Mouse (Mus musculus) lung, adult 2 months (tissue): ENCODE data around the gene Myl4. TPM values are rescaled to one million over a fixed set of nuclear protein-coding genes. Genes with fewer than 3 reads are reported as not detected.

Experiments
- DNase-seq: peaks from one replicate; pipeline ENCODE4 v3.0.0; 2022
- H3K4me1 ChIP-seq: fragments of 200-500 bp; 2 replicates; pipeline ENCODE4 v1.6.1; 2011; ENCODE audit warnings: low read length; ENCODE audit not compliant: control insufficient read depth, insufficient read depth
- H3K4me3 ChIP-seq: fragments of 200-500 bp; replicated peaks from 2 replicates; pipeline ENCODE3; 2011; ENCODE audit warnings: low read depth, mild to moderate bottlenecking, control low read depth, low read length; ENCODE audit errors: extremely low read depth
- CTCF ChIP-seq: fragments of 200-500 bp; IDR thresholded peaks from 2 replicates; pipeline ENCODE4 v1.5.1; 2011; ENCODE audit warnings: mild to moderate bottlenecking, low read length, control low read depth; ENCODE audit not compliant: insufficient read depth
- POLR2A ChIP-seq: fragments of 200-500 bp; IDR thresholded peaks from 2 replicates; pipeline ENCODE4 v1.6.1; 2011; ENCODE audit warnings: low read depth, mild to moderate bottlenecking, control low read depth, low read length, borderline replicate concordance; ENCODE audit errors: extremely low read depth
- WGBS: fragments of 180-500 bp; shearing (Covaris S2); methylation state at CpG from one replicate; pipeline ENCODE4 v1.1.7; 2018; 5-methylcytosine and 5-hydroxymethylcytosine counted together
- polyA plus RNA-seq: library from polyadenylated mRNA; depleted of rRNA; stranded (reverse); fragments of >200 nt; gene quantifications from 2 replicates; pipeline ENCODE4 v1.2.3, GENCODE M21; 2012

Gene Myl4
- polyA plus RNA-seq, 1 experiment = 184 TPM

DNA sequence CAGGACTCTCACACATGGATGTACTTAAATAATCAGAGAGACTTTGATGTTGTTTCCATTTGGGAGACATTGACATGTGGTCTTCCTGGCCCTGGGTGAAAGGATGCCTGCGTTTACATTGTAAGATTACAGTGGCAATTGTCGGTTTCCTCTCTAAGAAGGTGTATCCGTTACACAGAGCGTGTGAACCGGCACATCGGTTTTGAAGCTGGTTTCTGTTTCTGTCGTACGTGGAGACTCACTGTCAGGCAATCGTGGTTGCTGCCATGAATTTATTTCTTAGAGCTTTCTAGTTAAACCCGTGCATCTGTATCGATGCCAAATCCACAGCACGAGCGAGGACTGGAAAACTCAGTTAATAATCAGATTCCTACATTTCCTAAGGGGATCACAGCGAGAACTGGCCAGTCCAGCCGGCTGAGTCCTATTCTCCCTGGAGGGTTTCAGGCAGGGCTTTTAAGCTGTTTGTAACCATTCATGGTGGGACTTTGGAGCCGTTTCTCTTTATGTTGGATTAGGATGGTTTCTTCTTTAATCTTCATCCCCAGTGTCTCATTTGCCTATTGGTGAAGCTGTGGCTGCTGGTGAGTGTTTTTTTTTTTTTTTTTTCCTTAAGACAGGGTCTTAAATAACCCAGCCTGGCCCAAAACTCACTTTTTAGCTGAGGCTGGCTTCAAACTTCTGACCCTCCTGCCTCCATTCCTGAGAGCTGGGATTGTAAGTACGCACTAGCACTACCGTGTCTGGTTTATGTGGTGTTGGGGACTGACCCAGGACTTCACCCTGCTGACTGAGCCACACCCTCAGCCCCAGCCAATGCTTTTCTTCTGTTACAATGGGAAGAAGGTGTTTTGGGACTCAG, 31.2 kb downstream of the Myl4 start:
- no peak for DNase-seq
- H3K4me1 ChIP-seq = peaks cover 9% of the 10 kb centered on the region
- peak overlapping the region; percentile 39 for H3K4me3 ChIP-seq
- TF ChIP-seq CTCF (no peak), POLR2A (0 out of 2 replicates have a peak, but pooled peaks have one; percentile 21)
- WGBS = 30% methylated on average over 18 of the region's 18 CpGs

DNA sequence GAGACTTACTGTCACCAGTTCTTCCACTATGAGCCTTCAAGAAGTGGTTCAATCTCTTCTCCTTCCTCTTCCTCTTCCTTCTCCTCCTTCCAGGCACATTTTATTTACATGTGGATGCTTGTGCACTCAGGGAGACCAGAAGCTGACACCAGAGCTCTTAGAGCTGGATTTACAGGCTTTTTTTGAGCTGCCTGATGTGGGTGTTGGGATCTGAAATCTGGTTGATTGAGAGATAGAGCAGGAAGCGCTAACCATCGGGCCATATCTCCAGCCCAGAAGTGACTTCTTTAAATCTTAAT, 31.8 kb downstream of the Myl4 start:
- Histone ChIP-seq H3K4me1 (peaks cover 9% of the 10 kb centered on the region), H3K4me3 (no peak overlapping the region)
- 48% methylated on average over 2 of the region's 2 CpGs for WGBS
- TF ChIP-seq CTCF (no peak), POLR2A (no peak)
- no peak for DNase-seq

DNA sequence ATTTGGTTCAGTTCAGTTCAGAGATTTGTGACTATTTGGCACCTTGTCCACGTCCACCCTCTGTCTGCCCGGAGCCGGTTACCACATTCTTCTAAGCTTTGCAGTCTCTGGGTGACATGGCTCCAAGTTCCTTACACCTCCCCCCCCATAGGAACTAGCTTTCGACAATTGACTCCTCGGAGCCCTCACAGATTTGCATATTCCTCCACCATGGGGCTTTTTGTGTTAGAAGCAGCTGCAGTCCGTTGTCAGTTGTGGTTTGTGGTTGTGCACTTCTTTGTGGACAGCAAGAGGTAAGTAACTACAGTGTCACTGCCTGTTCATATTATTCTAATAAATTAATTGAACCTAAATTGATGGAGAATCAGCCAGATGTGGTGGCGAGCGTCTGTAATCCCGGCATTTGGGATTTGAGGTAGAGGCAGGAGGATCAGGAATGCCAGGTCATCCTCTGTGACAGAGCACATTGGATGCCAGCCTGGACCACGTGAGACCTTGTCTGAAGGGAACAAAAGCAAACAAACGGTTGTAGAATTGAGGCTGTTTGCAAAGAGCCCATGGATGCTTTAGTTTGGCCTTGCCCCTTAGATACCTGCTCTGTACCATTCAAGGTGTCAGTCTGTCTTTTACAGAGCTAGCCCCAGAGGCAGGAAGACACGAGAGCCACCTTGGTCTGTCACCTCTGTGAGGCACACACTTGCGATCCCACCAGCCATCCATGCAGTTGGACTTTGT, 32.3 kb downstream of the Myl4 start:
- no peak overlapping the region for H3K4me3 ChIP-seq
- WGBS = 56% methylated on average over 13 of the region's 13 CpGs
- H3K4me1 ChIP-seq = peaks cover 9% of the 10 kb centered on the region
- TF ChIP-seq CTCF (no peak), POLR2A (no peak)
- DNase-seq = no peak

DNA sequence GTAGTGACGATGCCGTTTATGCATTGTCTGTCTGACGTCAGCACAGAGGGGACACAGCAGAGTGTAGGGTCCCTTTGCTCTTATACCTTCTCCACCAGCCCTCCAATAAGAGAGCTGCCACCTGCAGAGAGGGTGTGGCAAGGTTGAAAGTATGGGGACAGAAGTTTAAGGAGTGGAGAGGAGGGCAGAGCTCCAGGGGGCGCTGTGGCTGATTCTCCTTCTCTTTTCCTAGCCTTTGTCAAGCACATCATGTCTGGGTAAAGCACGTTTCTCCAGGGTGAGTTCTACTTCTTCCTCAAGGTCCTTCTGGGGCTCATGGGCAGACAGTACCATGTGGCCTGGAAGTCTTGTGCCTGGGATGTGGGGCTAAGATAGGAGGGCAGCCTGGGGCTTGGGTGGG, 35.0 kb downstream of the Myl4 start:
- no peak overlapping the region for H3K4me3 ChIP-seq
- H3K4me1 ChIP-seq = peaks cover 5% of the 10 kb centered on the region
- no peak for DNase-seq
- WGBS = 89% methylated on average over 5 of the region's 5 CpGs
- TF ChIP-seq CTCF (no peak), POLR2A (no peak)

DNA sequence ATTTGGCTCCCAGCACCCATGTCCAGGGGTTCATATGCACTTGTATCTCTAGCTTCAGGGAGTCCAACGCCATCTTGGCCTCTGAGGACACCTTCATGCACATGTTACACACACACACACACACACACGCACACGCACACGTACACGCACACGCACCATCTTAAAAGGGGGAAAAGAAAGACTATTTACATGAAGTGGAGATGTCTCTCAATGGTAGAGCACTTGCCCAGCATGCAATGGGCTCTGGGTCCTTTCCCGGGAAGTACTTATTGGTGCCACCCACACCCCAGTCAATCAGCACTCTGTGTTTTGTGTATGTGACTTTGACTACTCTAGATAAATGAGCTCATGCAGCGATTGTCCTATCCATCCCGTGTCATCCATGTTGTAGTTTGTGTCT, 37.4 kb downstream of the Myl4 start:
- WGBS = 94% methylated on average over 9 of the region's 9 CpGs
- no peak overlapping the region for H3K4me3 ChIP-seq
- peaks cover 13% of the 10 kb centered on the region for H3K4me1 ChIP-seq
- DNase-seq = no peak
- TF ChIP-seq CTCF (no peak), POLR2A (no peak)

DNA sequence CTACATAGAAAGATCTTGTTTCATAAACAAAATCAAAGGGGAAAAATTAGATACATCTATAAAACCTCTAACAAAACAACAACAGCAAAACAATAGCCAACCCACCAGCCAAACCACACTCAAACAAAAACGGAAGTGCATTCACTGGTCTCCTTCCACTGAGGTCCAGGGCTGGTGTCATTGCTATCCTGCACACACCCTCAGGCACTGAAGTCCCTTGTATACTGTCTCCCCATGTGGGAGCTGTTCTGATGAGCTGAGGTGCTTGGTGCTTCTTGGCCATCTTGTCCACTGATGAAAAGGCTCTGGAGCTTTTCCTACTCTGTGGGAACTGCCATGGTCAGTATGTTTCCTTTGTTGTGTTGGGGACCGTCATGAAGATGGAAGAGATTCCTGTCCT, 38.0 kb downstream of the Myl4 start:
- TF ChIP-seq CTCF (no peak), POLR2A (no peak)
- DNase-seq = no peak
- 86% methylated on average over 2 of the region's 2 CpGs for WGBS
- H3K4me3 ChIP-seq = no peak overlapping the region
- peaks cover 13% of the 10 kb centered on the region for H3K4me1 ChIP-seq

DNA sequence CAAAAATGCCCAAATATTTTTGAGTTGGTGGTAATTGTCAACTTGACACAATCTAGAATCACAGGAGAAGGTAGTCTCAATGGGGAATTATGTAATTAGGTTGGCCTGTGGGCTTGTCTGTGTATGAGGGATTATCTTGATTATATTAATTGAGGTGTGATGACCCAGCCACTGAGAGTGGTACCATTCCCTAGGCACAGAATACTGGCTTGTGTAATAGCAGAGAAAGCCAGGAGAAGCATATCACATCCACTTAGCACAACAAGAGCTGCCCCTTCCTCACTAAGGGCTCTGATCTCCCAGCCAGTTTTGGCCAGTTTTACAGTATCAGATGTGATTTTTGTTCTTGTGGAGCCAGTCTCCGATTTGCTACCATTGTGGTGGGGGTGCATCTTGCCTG, 39.1 kb downstream of the Myl4 start:
- 78% methylated on average over 1 of the region's 1 CpGs for WGBS
- DNase-seq = no peak
- Histone ChIP-seq H3K4me3 (no peak overlapping the region), H3K4me1 (peaks cover 13% of the 10 kb centered on the region)
- TF ChIP-seq POLR2A (no peak), CTCF (no peak)

DNA sequence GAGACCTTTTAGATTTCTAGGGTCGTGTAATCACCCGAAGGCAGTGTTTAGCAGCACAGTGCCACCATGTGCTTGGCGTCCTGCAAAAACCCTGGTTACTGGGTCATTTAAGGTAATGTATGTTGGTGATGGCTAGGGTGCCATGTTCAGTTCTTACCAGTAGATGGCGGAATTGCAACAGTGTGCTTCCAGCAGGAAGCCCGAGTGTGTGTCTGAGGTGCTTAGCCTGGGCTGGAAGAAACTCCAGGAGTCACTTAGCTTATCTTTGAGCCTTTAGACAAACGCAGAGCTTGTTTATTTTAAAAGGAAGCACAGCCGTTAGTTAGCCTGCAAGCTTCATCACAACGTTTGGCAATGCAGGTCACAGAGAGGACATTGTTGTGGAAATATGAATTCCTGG, 39.7 kb downstream of the Myl4 start:
- TF ChIP-seq POLR2A (no peak), CTCF (peak; percentile 91)
- 0% methylated on average over 8 of the region's 8 CpGs for WGBS
- Histone ChIP-seq H3K4me1 (peaks cover 13% of the 10 kb centered on the region), H3K4me3 (no peak overlapping the region)
- DNase-seq = peak; percentile 72

DNA sequence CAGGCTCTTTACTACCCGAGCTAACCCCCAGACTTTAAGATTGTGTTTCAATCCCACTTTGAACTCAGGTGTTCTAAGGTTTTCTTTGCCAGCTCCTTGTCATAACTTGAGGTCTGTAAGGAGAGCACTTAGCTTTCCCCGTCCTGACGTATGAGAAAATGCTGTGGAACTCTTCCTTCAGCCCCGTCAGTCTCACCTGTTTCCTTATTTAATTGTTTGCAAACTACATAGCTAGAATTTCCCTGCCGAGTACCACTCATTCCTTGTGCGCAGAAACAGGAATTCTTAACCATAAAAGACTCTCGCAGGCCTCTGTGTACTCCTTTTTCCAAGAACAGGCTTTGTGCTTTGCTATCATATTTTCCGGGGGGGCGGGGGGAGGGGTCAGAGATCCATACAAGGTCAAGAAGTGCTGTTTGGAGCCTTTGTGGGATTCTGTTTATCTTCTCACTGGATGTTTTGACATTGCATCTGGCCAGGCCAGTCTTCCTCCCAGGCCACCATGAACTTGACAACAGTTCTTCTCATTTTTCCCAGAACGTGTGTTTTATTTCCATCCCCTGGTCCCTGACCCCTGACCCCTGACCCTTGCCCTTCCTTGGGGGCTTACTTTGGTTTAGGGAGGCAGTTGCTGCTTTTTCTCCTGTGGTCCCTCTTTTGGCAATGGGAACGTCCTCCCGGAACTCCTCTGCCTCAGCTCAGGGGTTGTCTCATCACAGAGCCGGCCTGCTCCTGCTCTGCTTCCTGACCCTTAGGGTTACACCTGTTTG, 41.8 kb downstream of the Myl4 start:
- peaks cover 13% of the 10 kb centered on the region for H3K4me1 ChIP-seq
- 46% methylated on average over 13 of the region's 13 CpGs for whole genome bisulfite sequencing
- no peak overlapping the region for H3K4me3 ChIP-seq
- no peak for DNase-seq
- TF ChIP-seq POLR2A (no peak), CTCF (no peak)

DNA sequence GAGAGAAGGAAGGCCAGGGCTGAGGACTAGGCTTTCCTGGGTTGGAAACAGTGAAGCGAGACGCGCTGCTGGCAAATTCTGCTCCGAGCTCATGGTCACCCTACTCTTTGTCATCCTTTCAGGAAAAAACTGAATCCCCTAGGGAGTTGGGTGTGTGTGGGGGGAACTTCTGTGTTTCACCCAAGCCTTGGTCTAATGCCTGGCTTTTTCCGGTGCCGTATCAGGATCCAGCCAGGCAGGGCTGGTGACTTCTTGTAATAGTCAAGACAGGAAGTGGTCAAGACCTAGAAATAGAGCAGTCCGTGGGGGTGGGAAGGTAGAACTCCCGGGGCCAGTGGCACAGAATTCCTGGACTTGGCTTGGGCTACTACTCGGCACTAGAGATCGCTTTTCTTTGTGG, 45.9 kb downstream of the Myl4 start:
- TF ChIP-seq POLR2A = no peak
- no peak for TF ChIP-seq CTCF
- H3K4me1 ChIP-seq = peaks cover 4% of the 10 kb centered on the region; the same call in 1 of the 2 replicates
- no peak for DNase-seq
- 40% methylated on average over 10 of the region's 10 CpGs for WGBS
- H3K4me3 ChIP-seq = no peak overlapping the region
